Mouse (Mus musculus): ENCODE results near the gene Polr3h.
"Not testable (repeated sequence)": the region's sequence is repeated elsewhere in the genome, so short reads cannot be mapped to it uniquely, and the experiment has no call there.

Gene Polr3h

GRCm38 (mm10) chr15:81925760-81926445, at the start of gene Polr3h:
Gene Polr3h, minus strand, starts transcription at chr15:81926240.
- DNase-seq (ENCODE audit: low spot score) = peak; percentile 99

- DNase-seq (ENCODE audit: low spot score) = not testable (repeated sequence)
These were observed 49.1 kb upstream of the Polr3h start for GRCm38 (mm10) chr15:81975156-81975555.

DNA sequence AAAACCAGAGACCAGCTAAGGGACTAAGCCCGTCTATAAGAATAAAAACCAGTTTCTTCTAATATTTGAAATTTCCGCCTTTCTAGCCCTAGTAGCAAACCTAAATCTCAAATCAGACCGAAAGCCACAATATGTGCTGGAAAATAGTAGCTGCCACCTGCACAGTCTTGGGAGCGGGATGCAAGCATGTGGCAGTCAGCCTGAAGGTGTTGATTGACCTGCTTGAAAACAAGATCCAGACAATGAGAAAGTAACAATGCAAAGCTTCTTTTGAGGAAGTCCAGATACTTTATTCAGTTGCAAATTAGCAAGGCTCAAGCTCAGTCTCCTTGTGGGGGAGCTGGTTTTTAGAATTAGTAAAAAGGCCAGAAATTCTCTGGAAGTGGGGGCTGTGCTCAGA, 44.5 kb upstream of the Polr3h start:
- not testable (repeated sequence) for DNase-seq (ENCODE audit: low spot score)

DNA sequence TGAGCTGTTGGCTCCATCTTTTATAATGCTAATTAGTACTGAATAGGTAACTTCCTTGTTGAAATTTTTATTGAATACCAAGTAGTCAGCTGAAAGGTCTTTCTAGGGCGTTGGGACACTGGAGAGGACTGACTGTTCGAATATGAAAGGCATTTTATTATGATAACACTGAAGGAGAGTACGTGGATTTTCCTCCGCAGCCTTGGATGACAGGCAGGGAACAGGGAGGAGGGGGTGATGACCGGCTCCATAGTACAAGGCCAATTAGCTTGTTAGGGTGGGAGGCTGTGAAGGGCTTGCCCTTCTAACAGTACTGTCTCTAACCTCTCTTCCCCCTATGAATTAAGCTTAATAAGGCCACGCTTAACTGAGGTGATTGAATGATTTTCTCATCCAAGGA, 43.6 kb upstream of the Polr3h start:
- not testable (repeated sequence) for DNase-seq (ENCODE audit: low spot score)

GRCm38 (mm10) chr15:81969173-81969572, 43.1 kb upstream of the Polr3h start:
- no peak for DNase-seq (ENCODE audit: low spot score)

GRCm38 (mm10) chr15:81968447-81968846, 42.4 kb upstream of the Polr3h start:
- DNase-seq (ENCODE audit: low spot score) = no peak

DNA sequence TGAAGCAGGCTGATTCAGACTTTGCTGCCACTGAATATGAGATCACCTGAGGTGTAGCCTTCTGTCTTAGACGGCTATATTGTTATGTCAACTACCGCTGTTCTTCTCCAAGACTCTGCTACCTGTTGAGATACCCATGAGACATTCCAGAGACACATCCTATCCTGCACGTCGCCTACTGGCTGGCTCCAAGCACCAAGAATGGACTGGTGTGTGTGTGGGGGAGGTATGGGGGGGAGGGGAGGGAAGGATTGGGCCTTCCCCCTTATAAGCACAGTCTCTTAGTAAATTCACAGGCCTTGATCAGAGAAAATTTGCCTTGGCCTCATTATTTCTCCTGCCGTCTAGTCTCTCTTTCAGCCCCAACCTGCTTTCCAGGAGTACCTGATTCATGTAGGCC, 41.8 kb upstream of the Polr3h start:
- no peak for DNase-seq (ENCODE audit: low spot score)

GRCm38 (mm10) chr15:81966062-81966829, 40.2 kb upstream of the Polr3h start:
- DNase-seq (ENCODE audit: low spot score) = no peak

- peak; percentile 57 for DNase-seq (ENCODE audit: low spot score)
These were observed 39.0 kb upstream of the Polr3h start for GRCm38 (mm10) chr15:81964980-81965545.

GRCm38 (mm10) chr15:81964262-81964661, 38.2 kb upstream of the Polr3h start:
- no peak for DNase-seq (ENCODE audit: low spot score)

GRCm38 (mm10) chr15:81961078-81961451, 35.0 kb upstream of the Polr3h start:
- no peak for DNase-seq (ENCODE audit: low spot score)

GRCm38 (mm10) chr15:81960171-81961077, 34.4 kb upstream of the Polr3h start, which contains the start of gene Pmm1:
Gene Pmm1, minus strand, starts transcription at chr15:81960930.
- peak; percentile 97 for DNase-seq (ENCODE audit: low spot score)

- no peak for DNase-seq (ENCODE audit: low spot score)
These were observed 32.9 kb upstream of the Polr3h start for GRCm38 (mm10) chr15:81958906-81959305.

GRCm38 (mm10) chr15:81957598-81957997, 31.6 kb upstream of the Polr3h start:
- DNase-seq (ENCODE audit: low spot score) = no peak

GRCm38 (mm10) chr15:81956457-81956856, 30.4 kb upstream of the Polr3h start:
- DNase-seq (ENCODE audit: low spot score) = no peak

DNA sequence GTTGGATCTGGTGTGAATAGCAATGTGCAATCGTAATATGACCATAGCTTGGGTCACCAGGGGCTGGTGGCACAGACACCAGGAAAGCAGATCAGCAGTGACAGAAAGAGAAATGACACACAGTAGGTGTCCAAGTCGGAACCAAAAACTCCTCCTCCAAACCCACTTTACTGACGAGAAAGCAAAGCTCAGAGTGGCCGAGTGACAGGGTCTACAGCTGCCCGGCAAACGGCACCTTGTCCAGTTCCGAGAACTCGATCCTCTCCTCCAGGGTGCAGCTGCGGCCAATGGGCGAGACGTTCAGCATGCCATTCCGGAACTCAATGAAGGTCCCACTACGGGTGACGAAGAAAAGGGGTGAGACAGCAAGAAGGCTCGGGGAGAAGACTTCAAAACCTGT, 29.4 kb upstream of the Polr3h start:
- DNase-seq (ENCODE audit: low spot score) = no peak

GRCm38 (mm10) chr15:81954716-81955115, 28.7 kb upstream of the Polr3h start:
- no peak for DNase-seq (ENCODE audit: low spot score)

GRCm38 (mm10) chr15:81954151-81954583, 28.1 kb upstream of the Polr3h start:
- no peak for DNase-seq (ENCODE audit: low spot score)

DNA sequence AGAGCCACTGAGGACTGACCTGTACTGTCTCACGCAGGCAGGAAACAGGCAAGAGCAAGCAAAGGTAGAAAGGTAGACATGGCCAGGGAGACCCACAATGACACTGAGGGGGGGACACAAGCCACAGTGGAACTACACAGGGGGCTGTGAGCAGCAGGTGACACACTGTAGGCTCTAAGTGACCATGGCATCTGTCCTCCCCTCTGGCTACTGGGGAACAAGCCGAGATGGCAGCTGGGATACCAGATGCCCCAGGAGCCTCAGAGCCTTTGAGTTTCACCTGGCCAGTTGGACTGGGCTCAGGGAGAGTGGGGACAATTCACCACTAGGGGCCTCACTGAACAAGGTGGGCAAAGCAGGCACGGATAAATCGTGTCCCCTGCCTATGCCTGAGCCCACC, 26.3 kb upstream of the Polr3h start:
- DNase-seq (ENCODE audit: low spot score) = no peak

- DNase-seq (ENCODE audit: low spot score) = no peak
These were observed 25.1 kb upstream of the Polr3h start for GRCm38 (mm10) chr15:81951159-81951558.

- DNase-seq (ENCODE audit: low spot score) = no peak
These were observed 24.7 kb upstream of the Polr3h start for GRCm38 (mm10) chr15:81950716-81951115.

Data from adipocyte (in vitro differentiated cells).